Mouse (Mus musculus): ENCODE results near the gene Patz1.
A peak's percentile ranks its signal among the peaks of the same experiment; 100 is the strongest.

Gene Patz1

GRCm38 (mm10) chr11:3330991-3331750 is 42.5 kb downstream of the Patz1 start:
- peak; percentile 57 for DNase-seq

GRCm38 (mm10) chr11:3331756-3332642 is 43.3 kb downstream of the Patz1 start:
- DNase-seq, result peak; percentile 96

- DNase-seq, result peak; percentile 65
These were observed 44.5 kb downstream of the Patz1 start for GRCm38 (mm10) chr11:3333111-3333695.

GRCm38 (mm10) chr11:3334141-3334710 is 45.6 kb downstream of the Patz1 start:
- no peak for DNase-seq

- peak; percentile 53 for DNase-seq
These were observed 46.1 kb downstream of the Patz1 start for GRCm38 (mm10) chr11:3334711-3335316.

GRCm38 (mm10) chr11:3335651-3336216 is 47.1 kb downstream of the Patz1 start:
- peak; percentile 93 for DNase-seq

GRCm38 (mm10) chr11:3336602-3337001 is 47.9 kb downstream of the Patz1 start:
- DNase-seq, result peak; percentile 52

GRCm38 (mm10) chr11:3337173-3337955 is 48.7 kb downstream of the Patz1 start:
- DNase-seq, result peak; percentile 92

GRCm38 (mm10) chr11:3337961-3338360 is 49.3 kb downstream of the Patz1 start:
- DNase-seq, result no peak

- no peak for DNase-seq
These were observed 52.8 kb downstream of the Patz1 start for GRCm38 (mm10) chr11:3341476-3341875.

GRCm38 (mm10) chr11:3344916-3345315 is 56.2 kb downstream of the Patz1 start:
- DNase-seq, result no peak

GRCm38 (mm10) chr11:3346351-3346750 is 57.7 kb downstream of the Patz1 start:
- DNase-seq, result no peak

- DNase-seq, result peak; percentile 87
These were observed 58.6 kb downstream of the Patz1 start for GRCm38 (mm10) chr11:3347091-3347834.

- no peak for DNase-seq
These were observed 59.1 kb downstream of the Patz1 start for GRCm38 (mm10) chr11:3347835-3348195.

GRCm38 (mm10) chr11:3348576-3349342 is 60.1 kb downstream of the Patz1 start:
- DNase-seq, result peak; percentile 62

GRCm38 (mm10) chr11:3349343-3349695 is 60.6 kb downstream of the Patz1 start:
- no peak for DNase-seq

GRCm38 (mm10) chr11:3352131-3352530 is 63.5 kb downstream of the Patz1 start:
- DNase-seq, result no peak

- DNase-seq, result no peak
These were observed 64.4 kb downstream of the Patz1 start for GRCm38 (mm10) chr11:3352990-3353585.
